Mouse (Mus musculus): ENCODE measurements around the gene Sdc1. TPM values are rescaled to one million over a fixed set of nuclear protein-coding genes. Genes with fewer than 3 reads are reported as not detected.
A peak's percentile ranks its signal among the peaks of the same experiment; 100 is the strongest.

Gene Sdc1
- total and polyA plus RNA-seq, 2 experiments from 2014 or later = 14.0 to 17.1 TPM

- Histone ChIP-seq H3K27ac (peak overlapping the region; percentile 26; the same call in 1 of the 2 replicates), H3K4me3 (ENCODE audit: low read length) (peak overlapping the region; percentile 52), H3K4me1 (ENCODE audit: insufficient read depth, low read length) (peaks cover 5% of the 10 kb centered on the region; the same call in 1 of the 2 replicates), H3K9ac (replicated peaks; ENCODE audit: low read length) (peak overlapping the region; percentile 59), H3K27me3 (ENCODE audit: insufficient read depth, low read length) (no peaks in the 10 kb centered on the region), H3K36me3 (ENCODE audit: insufficient read depth, low read length) (no peaks in the 10 kb centered on the region), H3K4me2 (ENCODE audit: low read depth, low read length) (peak overlapping the region; percentile 100), H3K9me3 (ENCODE audit: low read length) (no peaks in the 10 kb centered on the region)
- TF ChIP-seq CTCF (IDR thresholded peaks at IDR 0.05; ENCODE audit: low read depth) = no peak
- peak; percentile 59 for DNase-seq (ENCODE audit: low spot score)
- peak; percentile 31; the same call in 1 of the 2 replicates for ATAC-seq
- under 1% methylated on average over 51 of the region's 55 CpGs for WGBS
Measured at GRCm38 (mm10) chr12:8772451-8773143, 1.5 kb downstream of the Sdc1 start.

- peak overlapping the region; percentile 100 for H3K4me2 ChIP-seq (ENCODE audit: low read depth, low read length)
- 27% methylated on average over 6 of the region's 6 CpGs for WGBS
- ATAC-seq (no peak), DNase-seq (ENCODE audit: low spot score) (no peak)
- TF ChIP-seq CTCF (IDR thresholded peaks at IDR 0.05; ENCODE audit: low read depth) = no peak
- no peaks in the 10 kb centered on the region for H3K27me3 ChIP-seq (ENCODE audit: insufficient read depth, low read length)
- H3K9me3 ChIP-seq (ENCODE audit: low read length) = no peaks in the 10 kb centered on the region
- no peak overlapping the region for H3K27ac ChIP-seq
- H3K4me1 ChIP-seq (ENCODE audit: insufficient read depth, low read length) = peaks cover 5% of the 10 kb centered on the region; the same call in 1 of the 2 replicates
- H3K36me3 ChIP-seq (ENCODE audit: insufficient read depth, low read length) = no peaks in the 10 kb centered on the region
- H3K9ac ChIP-seq (replicated peaks; ENCODE audit: low read length) = no peak overlapping the region
- peak overlapping the region; percentile 52 for H3K4me3 ChIP-seq (ENCODE audit: low read length)
Measured at GRCm38 (mm10) chr12:8773336-8773735, 2.2 kb downstream of the Sdc1 start.

- H3K27me3 ChIP-seq (ENCODE audit: insufficient read depth, low read length) = no peaks in the 10 kb centered on the region
- no peak overlapping the region for H3K4me3 ChIP-seq (ENCODE audit: low read length)
- no peaks in the 10 kb centered on the region for H3K36me3 ChIP-seq (ENCODE audit: insufficient read depth, low read length)
- no peak for ATAC-seq
- H3K9ac ChIP-seq (replicated peaks; ENCODE audit: low read length) = no peak overlapping the region
- H3K27ac ChIP-seq = no peak overlapping the region
- H3K4me2 ChIP-seq (ENCODE audit: low read depth, low read length) = no peak overlapping the region
- DNase-seq (ENCODE audit: low spot score) = no peak
- H3K4me1 ChIP-seq (ENCODE audit: insufficient read depth, low read length) = peaks cover 5% of the 10 kb centered on the region; the same call in 1 of the 2 replicates
- H3K9me3 ChIP-seq (ENCODE audit: low read length) = no peaks in the 10 kb centered on the region
- no peak for TF ChIP-seq CTCF (IDR thresholded peaks at IDR 0.05; ENCODE audit: low read depth)
Measured at GRCm38 (mm10) chr12:8774183-8774582, 3.1 kb downstream of the Sdc1 start.

GRCm38 (mm10) chr12:8776206-8776605 lies 5.1 kb downstream of the Sdc1 start:
- no peaks in the 10 kb centered on the region for H3K27me3 ChIP-seq (ENCODE audit: insufficient read depth, low read length)
- no peak for TF ChIP-seq CTCF (IDR thresholded peaks at IDR 0.05; ENCODE audit: low read depth)
- no peak overlapping the region for H3K4me3 ChIP-seq (ENCODE audit: low read length)
- WGBS = 88% methylated on average over 7 of the region's 7 CpGs
- H3K9ac ChIP-seq (replicated peaks; ENCODE audit: low read length) = no peak overlapping the region
- H3K27ac ChIP-seq = no peak overlapping the region
- no peaks in the 10 kb centered on the region for H3K36me3 ChIP-seq (ENCODE audit: insufficient read depth, low read length)
- H3K4me2 ChIP-seq (ENCODE audit: low read depth, low read length) = no peak overlapping the region
- H3K4me1 ChIP-seq (ENCODE audit: insufficient read depth, low read length) = peaks cover 5% of the 10 kb centered on the region; the same call in 1 of the 2 replicates
- ATAC-seq (no peak), DNase-seq (ENCODE audit: low spot score) (no peak)
- H3K9me3 ChIP-seq (ENCODE audit: low read length) = no peaks in the 10 kb centered on the region

- DNase-seq (ENCODE audit: low spot score) (no peak), ATAC-seq (no peak)
- peaks cover 5% of the 10 kb centered on the region; the same call in 1 of the 2 replicates for H3K4me1 ChIP-seq (ENCODE audit: insufficient read depth, low read length)
- WGBS = 87% methylated on average over 3 of the region's 3 CpGs
- no peaks in the 10 kb centered on the region for H3K36me3 ChIP-seq (ENCODE audit: insufficient read depth, low read length)
- no peak for TF ChIP-seq CTCF (IDR thresholded peaks at IDR 0.05; ENCODE audit: low read depth)
- H3K9me3 ChIP-seq (ENCODE audit: low read length) = no peaks in the 10 kb centered on the region
- no peak overlapping the region for H3K4me3 ChIP-seq (ENCODE audit: low read length)
- no peaks in the 10 kb centered on the region for H3K27me3 ChIP-seq (ENCODE audit: insufficient read depth, low read length)
- H3K4me2 ChIP-seq (ENCODE audit: low read depth, low read length) = no peak overlapping the region
- H3K9ac ChIP-seq (replicated peaks; ENCODE audit: low read length) = no peak overlapping the region
- no peak overlapping the region for H3K27ac ChIP-seq
Measured at GRCm38 (mm10) chr12:8776741-8777140, 5.6 kb downstream of the Sdc1 start.

- H3K27me3 ChIP-seq (ENCODE audit: insufficient read depth, low read length) = no peaks in the 10 kb centered on the region
- WGBS = 89% methylated on average over 7 of the region's 7 CpGs
- no peaks in the 10 kb centered on the region for H3K9me3 ChIP-seq (ENCODE audit: low read length)
- no peak for DNase-seq (ENCODE audit: low spot score)
- no peaks in the 10 kb centered on the region for H3K36me3 ChIP-seq (ENCODE audit: insufficient read depth, low read length)
- no peak overlapping the region for H3K9ac ChIP-seq (replicated peaks; ENCODE audit: low read length)
- no peak overlapping the region for H3K4me3 ChIP-seq (ENCODE audit: low read length)
- no peak for TF ChIP-seq CTCF (IDR thresholded peaks at IDR 0.05; ENCODE audit: low read depth)
- peaks cover 4% of the 10 kb centered on the region; the same call in 1 of the 2 replicates for H3K4me1 ChIP-seq (ENCODE audit: insufficient read depth, low read length)
- no peak overlapping the region for H3K4me2 ChIP-seq (ENCODE audit: low read depth, low read length)
- ATAC-seq = no peak
- no peak overlapping the region for H3K27ac ChIP-seq
Measured at GRCm38 (mm10) chr12:8778106-8778505, 7.0 kb downstream of the Sdc1 start.

- DNase-seq (ENCODE audit: low spot score) = no peak
- H3K27me3 ChIP-seq (ENCODE audit: insufficient read depth, low read length) = no peaks in the 10 kb centered on the region
- H3K27ac ChIP-seq = no peak overlapping the region
- no peaks in the 10 kb centered on the region for H3K9me3 ChIP-seq (ENCODE audit: low read length)
- no peak overlapping the region for H3K4me3 ChIP-seq (ENCODE audit: low read length)
- no peak for ATAC-seq
- H3K4me2 ChIP-seq (ENCODE audit: low read depth, low read length) = no peak overlapping the region
- no peak overlapping the region for H3K9ac ChIP-seq (replicated peaks; ENCODE audit: low read length)
- H3K36me3 ChIP-seq (ENCODE audit: insufficient read depth, low read length) = no peaks in the 10 kb centered on the region
- no peak for TF ChIP-seq CTCF (IDR thresholded peaks at IDR 0.05; ENCODE audit: low read depth)
- WGBS = 77% methylated on average over 4 of the region's 4 CpGs
- no peaks in the 10 kb centered on the region for H3K4me1 ChIP-seq (ENCODE audit: insufficient read depth, low read length)
Measured at GRCm38 (mm10) chr12:8779851-8780250, 8.7 kb downstream of the Sdc1 start.

Data from hindbrain, postnatal 0 days (tissue).